Mouse (Mus musculus) ZHBTc4 (cell line): Measurements from ENCODE around the gene Psmd9.

Source experiments
- DNase-seq: peaks from one replicate; pipeline ENCODE4 v3.0.0-alpha.2; 2011; ENCODE audit warnings: low read depth, low spot score

Gene Psmd9

GRCm38 (mm10) chr5:123137044-123137909 lies 31.9 kb upstream of the Psmd9 start:
- peak; percentile 91 for DNase-seq

GRCm38 (mm10) chr5:123137910-123138229 lies 31.3 kb upstream of the Psmd9 start:
- no peak for DNase-seq

DNA sequence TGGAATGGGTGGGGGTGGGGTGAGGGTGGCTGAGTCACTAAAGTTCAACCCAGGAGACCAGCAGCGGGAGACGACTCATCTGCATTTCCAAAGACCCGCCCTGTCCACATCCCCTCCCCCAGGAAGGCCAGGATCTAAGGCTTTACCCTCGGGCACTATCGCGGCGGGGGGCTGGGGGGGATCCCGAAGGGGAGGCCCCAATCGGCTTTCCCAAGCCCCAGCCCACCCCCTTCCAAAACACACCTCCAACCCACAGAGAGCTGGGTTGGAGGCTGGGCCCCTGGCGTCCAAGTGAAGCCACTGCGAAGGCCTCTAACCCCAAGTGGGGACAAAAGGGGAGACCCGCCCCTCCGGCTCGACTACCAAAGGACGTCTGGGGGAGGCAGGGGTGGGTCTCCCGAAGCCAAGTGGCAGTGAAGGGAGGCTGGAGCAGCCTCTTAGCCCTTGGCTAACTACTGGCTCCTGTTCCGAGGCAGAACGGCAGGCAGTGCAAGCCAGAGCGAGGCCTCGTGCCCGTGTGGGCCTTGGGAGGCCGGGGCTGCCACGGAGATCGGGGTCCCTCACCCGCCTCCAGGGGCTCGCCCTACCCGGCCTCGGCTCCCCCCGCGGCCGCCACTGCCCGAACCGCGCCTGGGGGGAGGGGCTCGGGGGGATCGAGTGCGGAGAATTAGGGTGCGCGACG lies 30.8 kb upstream of the Psmd9 start:
- peak; percentile 100 for DNase-seq

- peak; percentile 89 for DNase-seq
These were observed 30.1 kb upstream of the Psmd9 start for GRCm38 (mm10) chr5:123138953-123139721.

- peak; percentile 63 for DNase-seq
These were observed 29.2 kb upstream of the Psmd9 start for GRCm38 (mm10) chr5:123139722-123140627.

- DNase-seq, result peak; percentile 81
These were observed 28.3 kb upstream of the Psmd9 start for GRCm38 (mm10) chr5:123140694-123141554.

DNA sequence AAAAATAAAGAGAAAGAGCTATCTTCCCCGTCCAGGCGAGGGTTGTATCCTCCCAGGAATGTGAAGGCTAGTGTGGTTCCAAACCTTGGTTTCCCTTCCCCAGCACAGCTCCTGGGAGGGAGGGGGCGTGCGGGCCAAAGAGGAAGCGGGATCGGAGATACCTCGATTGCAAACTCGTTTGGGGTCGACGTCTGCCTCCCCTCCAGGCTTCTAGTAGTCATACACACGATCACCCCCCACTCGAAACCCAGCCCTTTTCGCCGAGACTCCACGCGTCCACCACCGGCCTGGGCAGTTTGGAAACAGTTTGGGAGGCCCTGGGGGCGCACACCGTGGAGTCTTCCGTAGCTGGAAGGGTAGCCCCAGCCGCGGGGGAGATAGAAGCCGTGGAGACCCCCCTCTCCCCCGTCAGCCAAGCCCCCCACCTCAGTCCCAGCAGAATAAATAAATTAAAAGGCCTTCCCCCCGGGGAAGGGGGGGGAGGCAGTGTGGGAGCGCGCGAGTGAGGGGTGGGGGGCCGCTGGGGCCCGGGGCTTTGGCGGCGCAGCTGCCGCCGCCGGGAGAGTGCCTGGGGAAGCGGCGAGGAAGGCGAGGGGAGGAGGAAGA lies 27.6 kb upstream of the Psmd9 start:
- peak; percentile 64 for DNase-seq

GRCm38 (mm10) chr5:123142161-123143157 lies 26.8 kb upstream of the Psmd9 start, which contains the start of gene Setd1b:
Setd1b (plus strand) TSS chr5:123142193.
- peak; percentile 62 for DNase-seq

DNA sequence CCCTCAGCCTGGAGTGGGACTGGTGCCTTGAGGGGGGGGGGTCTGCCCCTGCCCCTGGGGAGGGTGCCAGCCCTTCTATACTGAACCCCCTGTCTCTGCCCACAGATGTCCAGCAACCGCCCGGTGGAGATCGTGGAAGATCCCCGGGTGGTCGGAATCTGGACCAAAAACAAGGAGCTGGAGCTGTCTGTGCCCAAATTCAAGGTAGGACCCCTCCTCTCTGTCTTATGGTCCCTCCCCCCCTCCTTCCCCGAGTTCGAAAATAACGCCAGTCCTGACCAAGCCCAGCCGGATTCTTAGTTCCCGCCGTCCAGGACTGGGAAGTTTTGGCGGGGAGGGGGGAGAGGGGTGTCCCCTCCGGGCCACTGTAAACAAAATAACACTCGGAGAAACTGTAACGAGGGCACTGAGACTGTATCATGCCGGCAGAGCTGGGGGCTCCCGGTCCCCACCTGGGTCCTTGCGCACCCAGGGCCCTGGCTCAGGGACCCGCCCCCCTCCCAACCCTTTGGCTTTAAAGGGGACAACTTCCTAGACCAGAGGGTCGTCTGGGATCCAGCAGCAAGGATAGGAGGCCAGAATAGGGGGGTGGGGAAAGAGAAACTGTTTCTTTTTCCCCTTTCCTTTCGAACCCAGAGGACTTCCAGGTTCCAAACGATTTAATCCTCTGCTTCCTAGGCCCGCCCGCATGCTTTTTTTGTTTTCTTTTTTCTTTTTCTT lies 25.8 kb upstream of the Psmd9 start:
- peak; percentile 54 for DNase-seq

DNA sequence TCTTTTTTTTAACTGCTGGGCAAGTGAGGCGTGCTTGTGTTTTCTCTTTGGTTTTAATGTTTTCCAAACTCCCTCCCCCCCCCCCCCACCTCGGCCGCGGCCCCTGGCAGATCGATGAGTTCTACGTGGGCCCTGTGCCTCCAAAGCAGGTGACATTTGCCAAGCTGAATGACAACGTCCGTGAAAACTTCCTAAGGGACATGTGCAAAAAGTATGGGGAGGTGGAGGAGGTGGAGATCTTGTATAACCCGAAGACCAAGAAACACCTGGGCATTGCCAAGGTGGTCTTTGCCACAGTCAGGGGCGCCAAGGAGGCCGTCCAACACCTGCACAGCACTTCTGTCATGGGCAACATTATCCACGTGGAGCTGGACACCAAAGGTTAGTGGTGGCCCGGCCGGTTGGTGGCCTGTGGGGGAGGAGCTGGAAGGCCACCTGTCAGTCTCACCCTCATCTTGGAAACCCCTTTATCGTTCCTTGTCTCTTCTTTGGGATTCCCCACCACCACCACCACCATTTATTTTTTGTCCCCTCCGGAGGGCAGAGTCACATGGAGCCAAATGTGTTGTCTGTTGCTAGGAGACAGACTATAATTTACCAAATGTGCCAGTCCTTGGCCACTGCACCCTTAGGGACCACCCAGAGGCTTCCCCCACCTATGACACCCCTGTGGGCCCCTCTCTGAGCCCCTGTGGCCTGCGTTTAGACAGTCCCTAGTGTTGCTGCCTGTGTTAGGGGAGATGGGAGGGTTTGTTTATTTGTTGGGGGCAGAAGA lies 25.1 kb upstream of the Psmd9 start:
- no peak for DNase-seq

DNA sequence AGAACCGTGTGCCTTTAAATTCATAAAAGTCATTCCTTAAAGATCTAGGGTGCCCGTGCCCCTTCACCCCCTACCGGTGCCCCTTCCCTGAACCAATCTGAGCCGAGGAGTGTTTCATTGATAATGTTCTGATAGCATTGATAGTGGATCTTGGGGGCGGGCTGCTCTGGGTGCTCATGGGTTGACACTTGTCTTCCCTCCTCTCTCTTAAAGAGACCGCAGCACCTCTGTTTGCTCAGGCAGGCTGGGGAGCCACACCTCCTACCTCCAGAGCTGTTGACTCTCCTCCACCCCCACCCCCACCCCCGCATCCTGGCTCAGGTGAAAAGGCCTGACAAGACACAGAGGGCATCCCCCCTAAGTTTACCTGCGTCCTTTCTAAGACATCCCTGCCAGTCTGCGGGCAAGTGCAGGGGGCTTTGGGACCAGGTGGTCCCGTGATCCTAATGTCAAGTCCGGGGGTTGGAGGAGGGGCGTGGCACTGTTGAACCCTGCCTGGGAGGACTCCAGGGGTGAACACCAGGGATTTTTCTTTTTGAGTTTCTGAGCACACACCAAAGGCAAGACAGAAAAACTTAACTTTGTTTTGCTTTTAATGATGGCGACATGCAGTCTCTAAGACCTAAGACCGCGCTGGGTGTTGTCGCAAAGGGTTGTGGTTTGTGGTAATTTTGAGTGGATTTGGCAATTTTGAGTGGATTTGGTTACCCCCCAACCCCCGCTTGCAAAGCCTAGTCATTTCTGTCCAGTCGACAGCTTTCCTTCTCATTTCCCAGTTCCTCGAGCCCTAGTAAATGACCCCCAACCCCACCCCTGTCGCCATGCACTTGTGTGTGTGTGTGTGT lies 24.2 kb upstream of the Psmd9 start:
- no peak for DNase-seq

GRCm38 (mm10) chr5:123146357-123146756 lies 22.9 kb upstream of the Psmd9 start:
- no peak for DNase-seq

DNA sequence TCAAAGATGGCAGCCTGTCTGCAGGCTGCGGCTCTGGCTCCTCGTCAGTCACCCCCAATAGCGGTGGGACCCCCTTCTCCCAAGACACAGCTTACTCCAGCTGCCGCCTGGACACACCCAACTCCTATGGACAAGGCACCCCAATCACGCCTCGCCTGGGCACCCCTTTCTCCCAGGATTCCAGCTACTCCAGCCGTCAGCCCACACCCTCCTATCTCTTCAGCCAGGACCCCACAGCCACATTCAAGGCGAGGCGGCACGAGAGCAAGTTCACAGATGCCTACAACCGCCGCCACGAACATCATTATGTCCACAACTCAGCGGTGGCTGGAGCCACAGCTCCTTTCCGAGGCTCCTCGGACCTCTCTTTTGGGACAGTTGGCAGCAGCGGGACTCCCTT lies 21.6 kb upstream of the Psmd9 start:
- DNase-seq, result no peak

DNA sequence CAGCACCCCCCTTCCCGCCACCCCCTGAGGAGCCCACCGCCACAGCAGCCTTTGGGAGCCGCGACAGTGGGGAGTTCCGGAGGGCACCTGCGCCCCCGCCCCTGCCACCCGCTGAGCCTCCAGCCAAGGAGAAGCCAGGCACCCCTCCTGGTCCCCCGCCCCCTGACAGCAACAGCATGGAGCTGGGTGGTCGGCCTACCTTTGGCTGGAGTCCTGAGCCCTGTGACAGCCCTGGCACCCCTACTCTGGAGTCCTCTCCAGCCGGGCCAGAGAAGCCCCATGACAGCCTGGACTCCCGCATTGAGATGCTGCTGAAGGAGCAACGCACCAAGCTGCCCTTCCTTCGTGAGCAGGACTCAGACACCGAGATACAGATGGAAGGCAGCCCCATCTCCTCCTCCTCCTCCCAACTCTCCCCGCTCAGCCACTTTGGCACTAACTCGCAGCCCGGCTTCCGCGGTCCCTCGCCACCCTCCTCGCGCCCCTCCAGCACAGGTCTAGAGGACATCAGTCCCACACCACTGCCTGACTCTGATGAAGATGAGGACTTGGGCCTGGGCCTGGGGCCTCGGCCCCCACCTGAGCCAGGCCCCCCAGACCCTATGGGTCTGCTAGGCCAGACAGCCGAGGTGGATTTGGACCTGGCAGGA lies 21.0 kb upstream of the Psmd9 start:
- no peak for DNase-seq
